Mouse (Mus musculus): ENCODE results near the gene Fetub.

Gene Fetub

GRCm38 (mm10) chr16:22918034-22918433 is at the start of gene Fetub:
Fetub (plus strand) TSS chr16:22918334.
- DNase-seq: no peak

GRCm38 (mm10) chr16:22872397-22872796 is 45.7 kb upstream of the Fetub start:
- no peak for DNase-seq

GRCm38 (mm10) chr16:22873369-22873768 is 44.8 kb upstream of the Fetub start:
- DNase-seq: no peak

- DNase-seq: no peak
These were observed 41.7 kb upstream of the Fetub start for GRCm38 (mm10) chr16:22876218-22877043.

- no peak for DNase-seq
These were observed 40.3 kb upstream of the Fetub start for GRCm38 (mm10) chr16:22877660-22878390.

- no peak for DNase-seq
These were observed 39.4 kb upstream of the Fetub start for GRCm38 (mm10) chr16:22878716-22879115.

- DNase-seq: peak in 1 of 2 experiments; percentile 21
These were observed 38.1 kb upstream of the Fetub start for GRCm38 (mm10) chr16:22879945-22880595.

- DNase-seq: no peak
These were observed 37.2 kb upstream of the Fetub start for GRCm38 (mm10) chr16:22880900-22881299.

- DNase-seq: peak in 1 of 2 experiments; percentile 16
These were observed 36.6 kb upstream of the Fetub start for GRCm38 (mm10) chr16:22881487-22881886.

GRCm38 (mm10) chr16:22883441-22883840 is 34.7 kb upstream of the Fetub start:
- DNase-seq: no peak

- DNase-seq: no peak
These were observed 32.8 kb upstream of the Fetub start for GRCm38 (mm10) chr16:22885356-22885755.

GRCm38 (mm10) chr16:22886726-22887125 is 31.4 kb upstream of the Fetub start:
- DNase-seq: no peak

- no peak for DNase-seq
These were observed 29.3 kb upstream of the Fetub start for GRCm38 (mm10) chr16:22888835-22889234.

- no peak for DNase-seq
These were observed 28.4 kb upstream of the Fetub start for GRCm38 (mm10) chr16:22889716-22890115.

- DNase-seq: no peak
These were observed 27.2 kb upstream of the Fetub start, which contains the start of gene Ahsg for GRCm38 (mm10) chr16:22890683-22891510. Ahsg (plus strand) TSS chr16:22891277.

GRCm38 (mm10) chr16:22891733-22892154 is 26.4 kb upstream of the Fetub start:
- no peak for DNase-seq

GRCm38 (mm10) chr16:22894095-22894494 is 24.0 kb upstream of the Fetub start:
- no peak for DNase-seq

- DNase-seq: no peak
These were observed 21.5 kb upstream of the Fetub start for GRCm38 (mm10) chr16:22896618-22897017.

- DNase-seq: no peak
These were observed 18.8 kb upstream of the Fetub start for GRCm38 (mm10) chr16:22899346-22899745.

- DNase-seq: no peak
These were observed 18.1 kb upstream of the Fetub start for GRCm38 (mm10) chr16:22899866-22900570.

GRCm38 (mm10) chr16:22901326-22901725 is 16.8 kb upstream of the Fetub start:
- no peak for DNase-seq

GRCm38 (mm10) chr16:22909290-22909689 is 8.8 kb upstream of the Fetub start:
- DNase-seq: no peak
